Mouse (Mus musculus) c-Kit-positive CD71-negative TER-119-negative erythroid progenitor cells, embryonic 14.5 days (primary cell): ENCODE data around the gene Fryl.

Experiments
- DNase-seq: peaks from one replicate; pipeline ENCODE4 v3.0.0-alpha.2; 2013; ENCODE audit warnings: low read depth

Fryl gene

GRCm38 (mm10) chr5:73157502-73157901, 98.9 kb downstream of the Fryl start:
- DNase-seq, result no peak

DNA sequence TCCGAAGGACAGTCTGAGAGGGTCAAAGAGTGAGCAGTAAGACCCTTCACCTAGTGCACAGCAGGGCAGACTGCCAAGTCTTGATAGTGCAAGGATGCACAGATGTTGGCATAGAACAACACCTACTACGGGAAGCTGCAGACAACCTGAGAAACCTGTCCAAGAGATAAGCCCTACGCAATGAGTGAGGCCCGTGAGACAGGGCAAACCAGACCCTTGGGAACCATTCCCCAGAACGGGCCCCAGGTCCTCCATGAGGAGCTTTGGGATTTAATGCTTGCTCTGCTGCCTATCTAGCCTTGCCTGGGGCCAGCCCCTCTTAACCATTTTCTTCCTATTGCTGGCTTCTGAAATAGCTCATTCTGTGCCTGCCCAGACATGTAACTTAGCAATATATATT, 99.4 kb downstream of the Fryl start:
- DNase-seq, result no peak

DNA sequence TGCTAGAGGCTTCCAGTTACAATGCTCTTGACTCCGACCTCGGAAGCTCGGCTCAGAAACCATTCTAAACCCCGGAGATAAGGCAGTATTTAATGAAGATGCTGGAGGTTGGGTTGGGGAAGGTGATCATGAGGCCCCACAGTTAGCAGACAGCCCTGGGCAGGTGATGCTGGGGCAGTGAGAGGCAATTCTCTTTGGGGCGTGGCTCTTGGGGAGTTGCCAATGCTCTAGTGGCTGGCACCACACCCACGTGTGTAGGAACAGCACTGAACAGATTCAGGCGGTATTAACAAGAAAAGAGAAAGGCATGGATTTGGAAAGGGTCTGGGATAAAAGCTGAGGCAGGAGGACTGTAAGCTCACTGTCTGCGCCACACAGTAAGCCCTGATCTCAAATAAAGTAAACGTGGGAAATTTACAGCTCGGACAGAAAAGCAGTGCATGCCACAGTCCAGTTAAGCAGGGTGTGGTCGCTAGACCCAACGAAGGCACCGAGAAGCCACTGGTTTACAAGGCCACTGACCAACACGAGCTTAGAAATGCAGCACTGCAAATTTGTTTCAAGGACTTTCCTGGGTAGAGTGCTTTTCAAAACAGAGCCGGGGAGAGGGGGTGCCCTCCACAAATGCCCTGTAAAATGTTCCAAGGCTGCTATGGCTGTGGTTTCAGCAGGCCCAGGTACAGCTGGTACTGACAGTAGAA, 100.0 kb downstream of the Fryl start:
- DNase-seq, result no peak

GRCm38 (mm10) chr5:73153802-73154465, 102.5 kb downstream of the Fryl start:
- no peak for DNase-seq

DNA sequence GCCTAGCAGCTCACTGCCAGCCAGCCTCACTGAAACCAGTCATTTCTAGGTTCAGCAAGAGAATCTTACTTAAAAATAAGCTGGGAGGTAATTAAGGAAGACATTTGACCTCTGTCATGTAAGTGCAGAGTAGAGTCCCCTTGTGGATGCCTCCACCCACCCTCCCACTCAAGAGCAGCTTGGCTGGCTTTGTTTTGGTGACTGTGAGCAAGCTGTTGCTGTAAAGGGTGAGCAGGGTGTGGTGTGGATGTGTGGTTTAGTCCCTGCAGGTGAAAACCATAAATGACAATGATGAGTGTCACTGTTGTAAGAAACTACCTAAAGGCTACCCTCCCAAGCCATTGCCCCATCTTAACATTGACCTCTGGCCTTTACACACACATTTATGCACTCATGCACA, 104.2 kb downstream of the Fryl start:
- DNase-seq, result no peak

GRCm38 (mm10) chr5:73150877-73151445, 105.5 kb downstream of the Fryl start:
- no peak for DNase-seq

GRCm38 (mm10) chr5:73144987-73145386, 111.4 kb downstream of the Fryl start:
- no peak for DNase-seq

GRCm38 (mm10) chr5:73141712-73142111, 114.7 kb downstream of the Fryl start:
- DNase-seq, result no peak

- DNase-seq, result no peak
Observed at GRCm38 (mm10) chr5:73141161-73141560, 115.3 kb downstream of the Fryl start.

DNA sequence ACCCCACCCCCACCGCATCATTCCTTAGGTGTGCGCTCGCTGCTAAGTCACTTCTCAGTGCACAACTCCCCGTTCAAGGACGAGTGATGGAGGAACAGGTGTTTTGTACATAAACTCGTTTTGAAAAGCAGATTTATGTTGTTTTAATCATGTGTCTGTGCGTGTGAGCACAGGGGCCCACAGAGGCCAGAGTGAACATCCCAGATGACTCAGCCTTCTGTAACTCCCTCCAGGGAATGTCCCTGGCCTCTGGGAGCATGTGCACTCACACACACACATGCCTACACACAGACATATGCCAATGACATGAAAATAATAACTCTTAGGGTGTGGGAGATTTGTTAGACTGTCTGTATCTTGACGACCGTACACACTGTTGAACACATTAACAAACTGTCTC, 118.9 kb downstream of the Fryl start:
- DNase-seq, result no peak

GRCm38 (mm10) chr5:73135959-73136358, 120.5 kb downstream of the Fryl start:
- DNase-seq, result no peak

DNA sequence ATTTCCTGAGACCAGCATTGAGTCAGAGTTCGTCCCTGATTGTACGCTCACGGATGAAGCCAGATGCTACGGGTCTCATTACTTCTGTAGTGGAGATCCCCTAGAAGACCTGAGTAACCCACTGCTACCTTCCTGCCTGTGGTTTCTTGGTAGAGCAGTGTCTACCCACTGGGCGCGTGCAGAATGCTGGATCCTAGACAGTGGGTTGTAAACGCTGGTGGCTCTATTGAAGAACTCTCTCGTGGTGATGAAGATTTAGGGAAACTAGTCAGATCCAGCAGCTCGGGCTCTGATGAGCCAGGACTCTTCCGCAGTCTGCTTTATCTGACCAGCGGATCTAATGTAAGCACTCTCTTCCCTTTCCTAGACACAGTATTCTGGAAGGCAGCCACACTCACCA, 121.3 kb downstream of the Fryl start:
- DNase-seq, result no peak

DNA sequence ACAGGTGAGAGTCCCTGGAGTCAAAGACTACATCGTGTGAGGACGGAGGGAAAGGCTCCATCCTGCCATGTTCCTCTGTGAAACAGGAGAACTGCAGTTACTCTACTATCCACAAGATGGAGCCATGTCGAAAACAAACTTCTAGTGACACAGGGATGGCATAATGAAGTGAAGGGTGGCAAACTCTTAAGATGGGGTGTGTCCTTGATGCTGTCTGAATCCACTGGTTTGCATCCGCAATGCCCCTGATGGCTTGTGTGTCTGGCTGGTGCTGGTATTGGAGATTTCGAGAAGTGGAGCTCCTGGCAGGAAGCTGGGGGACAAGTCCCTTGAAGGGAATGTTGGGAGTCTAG, 122.6 kb downstream of the Fryl start:
- DNase-seq, result peak; percentile 40

DNA sequence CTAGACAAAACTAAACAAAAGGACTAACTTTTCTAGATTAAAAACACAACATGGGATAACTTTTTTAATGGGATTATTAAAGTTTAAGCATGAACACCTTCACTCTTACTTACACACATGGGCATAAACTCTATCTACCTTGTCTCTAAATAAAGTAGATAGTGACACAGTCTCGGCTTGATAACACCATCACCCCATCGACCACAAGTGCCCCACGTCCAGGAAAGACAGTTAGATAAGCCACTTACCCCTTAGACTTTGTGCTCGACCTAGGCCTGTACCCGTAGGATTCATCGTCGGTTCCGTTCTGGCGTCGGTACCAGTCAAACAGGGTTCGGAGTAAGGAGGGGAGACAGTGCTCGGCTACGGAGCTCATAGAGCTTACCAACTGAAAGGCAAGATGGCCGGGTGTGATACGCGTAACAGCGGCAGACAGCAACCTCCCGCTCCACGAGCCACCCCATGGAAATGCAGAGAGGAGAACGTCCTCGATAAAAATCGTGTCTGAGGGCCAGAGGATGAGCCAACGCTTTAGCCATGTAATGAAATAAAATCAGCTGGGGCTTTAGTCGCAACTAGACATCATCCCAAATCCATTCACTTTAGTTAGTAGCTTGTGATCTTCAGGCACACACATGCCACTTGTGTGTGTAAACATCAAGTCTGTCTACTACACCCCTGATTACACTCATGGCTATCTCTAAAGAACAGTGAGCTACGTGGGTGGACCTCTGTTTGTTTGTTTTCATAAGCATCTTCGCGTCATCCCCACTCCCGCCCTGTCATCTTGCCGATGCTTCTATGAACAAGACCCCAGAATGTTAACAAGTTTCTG, 123.2 kb downstream of the Fryl start:
- DNase-seq, result no peak

GRCm38 (mm10) chr5:73130984-73131383, 125.4 kb downstream of the Fryl start:
- no peak for DNase-seq

DNA sequence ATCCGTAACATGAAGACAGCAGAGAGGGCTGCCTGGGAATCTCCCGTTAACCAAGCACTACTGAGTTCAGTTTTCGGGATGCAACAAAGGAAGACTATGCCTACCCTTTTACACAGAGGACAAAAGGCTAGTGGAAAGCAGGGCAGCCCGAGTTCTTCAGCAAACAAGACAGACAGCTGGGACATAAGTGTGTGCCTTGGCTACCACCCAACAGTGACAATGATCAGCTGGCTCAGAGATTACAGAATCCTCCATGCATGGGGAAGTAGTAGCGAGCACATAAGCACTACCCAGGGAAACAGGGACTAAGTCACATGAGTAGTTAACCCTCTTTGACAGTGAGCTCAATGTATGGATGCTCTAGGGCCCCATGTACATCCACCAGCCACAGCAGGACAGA, 126.5 kb downstream of the Fryl start:
- DNase-seq, result no peak

DNA sequence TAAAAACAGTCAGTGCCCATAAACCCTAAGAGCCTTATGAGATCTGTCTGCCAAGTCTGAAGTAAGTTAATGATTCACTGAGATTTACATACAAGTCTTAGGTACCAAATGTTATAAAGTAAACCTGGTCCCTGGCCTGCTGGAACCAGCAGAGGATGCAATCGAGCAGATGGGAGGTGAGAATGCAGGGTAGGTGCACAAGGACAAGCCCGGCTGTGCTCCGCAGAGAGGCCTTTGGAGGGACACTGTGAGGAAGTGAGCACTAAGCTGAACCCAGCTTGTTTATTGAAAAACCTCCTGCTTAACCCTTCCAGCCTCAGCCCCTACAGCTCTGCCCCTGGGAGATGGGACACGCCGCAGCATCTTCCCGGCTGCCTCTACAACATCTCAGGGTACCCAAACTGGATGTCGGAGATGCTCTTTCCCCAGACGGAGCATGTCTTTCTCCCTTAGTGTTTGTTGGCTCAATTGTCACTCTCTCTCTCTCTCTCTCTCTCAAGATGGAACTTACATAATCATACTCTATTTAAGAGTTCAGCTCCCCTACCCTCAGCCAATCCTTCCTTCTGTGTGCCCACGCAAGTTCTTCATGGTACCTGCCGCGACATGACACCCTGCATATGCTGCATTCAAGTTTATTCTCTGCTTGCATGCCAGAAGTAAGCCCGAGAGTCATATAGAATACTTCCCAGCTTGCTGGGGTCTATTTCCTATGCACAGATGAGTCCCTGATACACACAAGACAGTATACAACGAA, 136.3 kb downstream of the Fryl start:
- no peak for DNase-seq

GRCm38 (mm10) chr5:73119524-73119923, 136.9 kb downstream of the Fryl start:
- no peak for DNase-seq

DNA sequence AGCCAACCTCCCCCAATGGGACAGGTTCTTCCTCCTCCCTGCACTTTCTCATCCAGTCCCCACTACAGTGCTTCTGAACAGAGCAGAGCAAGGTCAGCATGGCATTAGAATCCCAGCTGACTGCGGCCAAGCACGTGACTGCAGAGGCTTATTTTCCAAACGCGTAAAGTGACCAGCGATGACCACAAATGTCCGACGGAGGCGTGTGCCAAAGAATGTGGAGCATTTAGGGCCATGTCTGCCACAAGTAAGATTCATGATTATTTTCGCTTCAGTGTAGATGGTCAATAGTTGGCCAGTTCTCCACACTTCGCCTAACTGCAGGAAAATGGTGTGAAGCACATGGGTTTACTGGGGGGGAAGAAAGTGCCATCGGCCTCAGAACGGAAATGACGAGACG, 137.6 kb downstream of the Fryl start:
- DNase-seq, result no peak

GRCm38 (mm10) chr5:73114878-73115277, 141.5 kb downstream of the Fryl start:
- DNase-seq, result peak; percentile 16

GRCm38 (mm10) chr5:73112331-73112730, 144.1 kb downstream of the Fryl start:
- no peak for DNase-seq

DNA sequence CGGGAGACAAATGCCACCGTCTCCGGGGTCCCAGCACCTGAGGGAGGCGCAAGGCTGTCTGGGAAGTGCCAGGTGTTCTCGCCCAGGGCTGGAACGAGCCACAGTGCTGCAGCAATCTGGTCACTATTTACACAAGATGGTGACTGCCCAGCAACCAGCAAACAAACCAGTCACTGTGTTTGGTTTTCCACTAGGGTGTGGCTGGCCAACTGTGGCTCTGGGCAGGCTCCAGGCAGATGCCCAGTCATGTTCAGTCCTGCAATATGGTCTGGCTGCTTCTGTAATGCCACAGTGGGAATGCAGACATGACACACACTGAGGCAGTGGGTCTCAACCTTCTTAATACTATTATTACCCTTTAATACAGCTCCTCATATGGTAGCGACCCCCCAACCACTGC, 152.8 kb downstream of the Fryl start:
- no peak for DNase-seq
